Mouse (Mus musculus) limb, embryonic 11.5 days (tissue): ENCODE measurements around the gene Trmt5. TPM values are rescaled to one million over a fixed set of nuclear protein-coding genes. Genes with fewer than 3 reads are reported as not detected.

Experiments used
- ATAC-seq: fragments of 200-750 bp; cut with Nextera tagmentation; 2 replicates; pipeline ENCODE4 v1.8.0; 2017; ENCODE audit warnings: low read depth; ENCODE audit not compliant: insufficient number of reproducible peaks, low FRiP score, low TSS enrichment
- DNase-seq: peaks from one replicate; pipeline ENCODE4 v3.0.0-alpha.2; 2015; ENCODE audit warnings: low spot score
- H3K27ac ChIP-seq: fragments of 300-500 bp; sonication (generic); replicated peaks from 2 replicates; pipeline ENCODE4 v1.5.1; 2014; ENCODE audit warnings: low read depth, mild to moderate bottlenecking, low read length
- H3K27me3 ChIP-seq: fragments of 300-500 bp; sonication (generic); 2 replicates; pipeline ENCODE4 v1.6.1; 2014; ENCODE audit warnings: mild to moderate bottlenecking, low read length, mixed read lengths; ENCODE audit not compliant: control insufficient read depth, insufficient read depth
- H3K36me3 ChIP-seq: fragments of 300-500 bp; sonication (generic); 2 replicates; pipeline ENCODE4 v1.6.1; 2014; ENCODE audit warnings: mild to moderate bottlenecking, low read length, moderate library complexity, mixed read lengths; ENCODE audit not compliant: control insufficient read depth, insufficient read depth
- H3K4me1 ChIP-seq: fragments of 300-500 bp; sonication (generic); 2 replicates; pipeline ENCODE4 v1.6.1; 2014; ENCODE audit warnings: low read length, mixed read lengths; ENCODE audit not compliant: control insufficient read depth, insufficient read depth
- H3K4me2 ChIP-seq: fragments of 300-500 bp; sonication (generic); 2 replicates; pipeline ENCODE4 v1.6.1; 2014; ENCODE audit warnings: low read depth, mild to moderate bottlenecking, moderate library complexity; ENCODE audit not compliant: severe bottlenecking
- H3K4me3 ChIP-seq: fragments of 300-500 bp; sonication (generic); 2 replicates; pipeline ENCODE4 v1.5.1; 2014; ENCODE audit warnings: low read depth, low read length
- H3K9ac ChIP-seq: fragments of 300-500 bp; sonication (generic); 2 replicates; pipeline ENCODE4 v1.6.1; 2014; ENCODE audit warnings: mild to moderate bottlenecking, low read length
- H3K9me3 ChIP-seq: fragments of 300-500 bp; sonication (generic); 2 replicates; pipeline ENCODE4 v1.6.1; 2016; ENCODE audit warnings: low read length; ENCODE audit not compliant: control insufficient read depth
- WGBS: fragments of 180-500 bp; shearing (Covaris S2); extraction: QIAGEN DNeasy Blood & Tissue Kit; methylation state at CpG from one replicate; pipeline ENCODE4 v1.1.7; 2014; 5-methylcytosine and 5-hydroxymethylcytosine counted together
- polyA plus RNA-seq: library from polyadenylated mRNA; unstranded; fragments of >200 nt; fragmentation: Nextera tagmentation; extraction: Ambion mirVana; gene quantifications from 2 replicates; pipeline ENCODE4 v1.2.1, GENCODE M21; 2014

The Trmt5 gene
- polyA plus RNA-seq, 1 experiment from 2014 or later = 25.0 TPM

DNA sequence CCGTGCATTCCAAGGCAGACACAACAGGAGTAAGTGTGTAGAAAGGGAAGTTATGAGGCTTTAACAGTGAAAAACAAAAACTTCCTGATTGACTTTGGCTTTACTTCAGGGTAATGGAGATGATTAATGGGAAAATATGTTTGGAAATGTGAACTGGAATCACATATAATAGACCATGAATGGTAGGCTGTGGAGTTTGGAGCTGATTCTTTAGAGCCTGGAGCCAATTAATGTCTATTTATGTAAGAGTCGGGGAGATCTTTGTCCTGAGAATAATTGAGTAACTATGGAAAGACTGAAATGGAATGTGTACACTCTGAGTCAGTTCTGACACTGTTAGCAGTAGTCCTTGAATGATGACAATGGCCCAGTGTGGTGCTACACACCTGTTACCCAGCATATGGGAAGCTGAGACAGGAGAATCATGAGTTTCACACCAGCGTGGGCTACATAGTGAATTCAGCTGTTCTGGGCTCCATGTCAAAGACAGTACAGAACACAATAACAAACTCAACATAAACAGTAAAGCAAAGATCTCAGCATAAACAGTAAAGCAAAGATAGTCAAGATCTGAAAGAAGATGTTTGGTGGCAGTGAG, 21.0 kb downstream of the Trmt5 start:
- Histone ChIP-seq H3K9ac (no peak overlapping the region), H3K27ac (no peak overlapping the region), H3K9me3 (no peaks in the 10 kb centered on the region), H3K36me3 (no peaks in the 10 kb centered on the region), H3K4me1 (peaks cover 12% of the 10 kb centered on the region), H3K4me3 (no peak overlapping the region), H3K4me2 (no peak overlapping the region), H3K27me3 (no peaks in the 10 kb centered on the region)
- ATAC-seq (no peak), DNase-seq (no peak)
- 87% methylated on average over 3 of the region's 3 CpGs for WGBS

DNA sequence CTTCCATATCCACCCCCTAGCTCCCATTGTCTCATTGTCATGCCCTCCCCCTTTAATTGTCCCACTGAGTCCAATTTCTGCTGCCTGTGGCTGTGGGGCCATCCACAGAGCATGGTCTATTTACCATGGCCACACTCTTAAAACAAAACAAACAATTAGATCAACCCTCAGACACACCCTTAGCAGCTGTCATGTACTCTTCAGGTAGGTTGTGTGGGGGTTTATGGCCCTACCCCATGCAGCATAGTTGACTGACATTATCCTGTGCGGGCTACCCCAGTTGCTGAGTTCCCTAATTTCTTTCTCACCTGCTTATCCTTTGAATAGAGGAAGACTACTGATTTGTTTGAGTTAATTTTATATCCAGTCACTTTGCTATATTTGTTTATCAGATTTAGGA, 26.2 kb downstream of the Trmt5 start:
- H3K9ac ChIP-seq = no peak overlapping the region

DNA sequence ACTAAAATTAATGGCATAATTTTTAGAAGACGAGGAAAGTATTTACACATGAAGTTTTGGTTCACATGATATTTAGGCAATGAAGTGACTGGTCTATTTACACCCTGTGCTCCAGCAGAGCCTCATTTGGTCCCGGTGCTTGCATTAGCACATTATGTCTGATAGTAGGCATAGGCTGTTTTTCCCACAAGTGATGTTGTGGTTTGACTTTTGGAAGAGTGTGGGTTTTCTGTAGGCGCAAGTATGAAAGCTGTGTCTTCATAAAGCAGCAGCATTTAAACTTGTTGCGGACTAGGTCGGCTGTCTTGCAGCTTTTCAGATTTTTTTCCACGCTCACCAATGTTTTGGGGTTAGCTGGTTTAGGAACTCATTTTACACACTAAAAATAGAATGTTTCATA, 27.2 kb downstream of the Trmt5 start:
- no peaks in the 10 kb centered on the region for H3K36me3 ChIP-seq
- DNase-seq = no peak
- H3K27ac ChIP-seq = no peak overlapping the region
- H3K9ac ChIP-seq = no peak overlapping the region
- no peak overlapping the region for H3K4me2 ChIP-seq
- no peak for ATAC-seq
- WGBS = 96% methylated on average over 6 of the region's 6 CpGs
- no peaks in the 10 kb centered on the region for H3K4me1 ChIP-seq
- no peak overlapping the region for H3K4me3 ChIP-seq
- no peaks in the 10 kb centered on the region for H3K9me3 ChIP-seq
- no peaks in the 10 kb centered on the region for H3K27me3 ChIP-seq

More for the DNA sequence above, 26.2 kb downstream of the Trmt5 start:
- Histone ChIP-seq H3K27ac (no peak overlapping the region), H3K27me3 (no peaks in the 10 kb centered on the region), H3K9me3 (no peaks in the 10 kb centered on the region), H3K4me3 (no peak overlapping the region), H3K4me2 (no peak overlapping the region), H3K36me3 (no peaks in the 10 kb centered on the region), H3K4me1 (no peaks in the 10 kb centered on the region)
- WGBS = 94% methylated on average over 1 of the region's 1 CpGs
- no peak for DNase-seq
- no peak for ATAC-seq

DNA sequence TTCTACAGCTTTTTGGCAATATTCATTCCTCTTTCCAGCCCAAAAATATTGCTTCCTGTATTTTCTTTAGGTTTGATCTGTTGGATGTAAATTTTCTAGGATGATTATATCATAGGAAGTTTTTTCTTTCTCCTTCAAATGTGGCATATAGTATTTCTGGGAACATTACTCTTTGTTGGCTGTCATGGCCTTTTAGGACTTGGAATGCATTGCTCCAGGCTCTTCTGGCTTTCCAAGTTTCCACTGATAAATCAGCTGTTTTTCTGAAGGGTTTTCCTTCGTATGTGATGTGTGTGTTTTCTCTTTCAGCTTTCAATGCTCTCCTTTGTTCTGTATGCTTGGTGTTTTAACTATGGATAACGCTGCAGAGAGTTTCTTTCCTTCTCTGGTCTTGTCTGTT, 31.5 kb downstream of the Trmt5 start:
- Histone ChIP-seq H3K27ac (no peak overlapping the region), H3K9ac (no peak overlapping the region), H3K4me2 (no peak overlapping the region), H3K4me1 (no peaks in the 10 kb centered on the region), H3K9me3 (no peaks in the 10 kb centered on the region), H3K27me3 (no peaks in the 10 kb centered on the region), H3K4me3 (no peak overlapping the region), H3K36me3 (no peaks in the 10 kb centered on the region)
- DNase-seq (no peak), ATAC-seq (no peak)
- WGBS = 89% methylated on average over 2 of the region's 2 CpGs

DNA sequence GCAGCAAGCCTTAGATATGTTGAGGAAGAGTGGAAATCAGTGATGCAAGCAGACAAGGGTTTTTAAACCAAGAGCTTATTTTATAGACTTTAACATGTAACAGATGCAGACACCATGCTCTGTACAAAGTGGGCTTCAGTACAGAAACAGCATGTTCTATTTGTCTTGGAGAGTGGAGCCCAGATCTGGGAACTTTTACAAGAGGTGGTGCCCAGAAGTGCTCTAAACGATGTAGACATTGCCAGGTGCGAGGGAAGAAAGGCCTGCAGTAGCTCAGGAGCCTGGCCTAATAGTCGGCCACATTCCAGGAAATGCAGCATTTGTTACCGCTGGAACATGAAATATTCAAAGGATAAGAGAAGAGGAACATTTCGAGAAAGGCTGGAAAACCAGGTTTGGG, 40.8 kb downstream of the Trmt5 start:
- Histone ChIP-seq H3K4me2 (no peak overlapping the region), H3K27me3 (no peaks in the 10 kb centered on the region), H3K4me3 (no peak overlapping the region), H3K4me1 (no peaks in the 10 kb centered on the region), H3K36me3 (no peaks in the 10 kb centered on the region), H3K9ac (no peak overlapping the region), H3K9me3 (no peaks in the 10 kb centered on the region), H3K27ac (no peak overlapping the region)
- DNase-seq (no peak), ATAC-seq (no peak)
- WGBS = 53% methylated on average over 5 of the region's 5 CpGs

DNA sequence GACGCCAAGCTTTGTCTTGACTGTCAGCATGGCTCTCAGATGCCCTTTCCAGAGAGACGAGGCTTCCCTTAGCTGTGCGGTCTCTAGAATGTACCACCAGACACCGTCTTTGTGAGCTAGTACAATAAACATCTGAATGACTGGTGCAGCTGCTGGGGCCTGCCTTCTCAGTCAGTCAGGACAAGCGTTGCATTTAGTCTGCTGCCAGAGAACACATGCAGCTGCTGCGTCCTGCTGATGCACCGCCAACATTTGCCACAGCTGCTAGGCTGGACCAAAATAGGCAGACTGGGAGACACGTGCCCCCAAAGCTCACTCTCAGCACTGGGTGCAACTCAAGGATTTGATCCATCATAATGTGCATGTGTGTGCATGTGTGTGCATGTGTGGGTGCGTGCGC, 44.5 kb downstream of the Trmt5 start:
- H3K27me3 ChIP-seq = no peaks in the 10 kb centered on the region
- 65% methylated on average over 10 of the region's 10 CpGs for WGBS
- no peak overlapping the region for H3K9ac ChIP-seq
- no peak overlapping the region for H3K4me2 ChIP-seq
- H3K4me1 ChIP-seq = no peaks in the 10 kb centered on the region
- no peaks in the 10 kb centered on the region for H3K36me3 ChIP-seq
- DNase-seq (peak; percentile 33), ATAC-seq (no peak)
- no peak overlapping the region for H3K4me3 ChIP-seq
- H3K27ac ChIP-seq = no peak overlapping the region; the same call in 1 of the 2 replicates
- no peaks in the 10 kb centered on the region for H3K9me3 ChIP-seq

DNA sequence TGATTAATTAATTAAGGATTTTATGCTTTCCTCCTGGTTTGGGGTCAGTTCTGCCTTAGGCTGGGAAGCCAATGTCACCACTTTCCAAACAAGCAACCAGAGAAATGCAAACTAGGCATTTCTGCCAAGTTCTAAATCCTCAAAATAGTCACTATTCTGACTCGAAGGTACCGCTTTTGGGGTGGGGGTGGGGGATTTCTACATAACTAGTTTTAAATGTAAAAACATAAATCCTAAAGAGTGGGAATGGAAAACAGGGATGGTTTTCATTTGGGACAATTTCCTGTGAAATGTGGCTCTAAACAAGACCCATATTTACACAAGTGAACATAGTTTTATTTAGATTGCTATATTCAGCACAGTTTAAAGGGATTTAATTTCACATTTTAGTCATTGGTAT, 53.9 kb downstream of the Trmt5 start:
- H3K4me3 ChIP-seq = no peak overlapping the region
- no peaks in the 10 kb centered on the region for H3K36me3 ChIP-seq
- 39% methylated on average over 2 of the region's 2 CpGs for WGBS
- H3K4me1 ChIP-seq = no peaks in the 10 kb centered on the region
- no peak for DNase-seq
- H3K9ac ChIP-seq = no peak overlapping the region
- no peaks in the 10 kb centered on the region for H3K9me3 ChIP-seq
- H3K27me3 ChIP-seq = no peaks in the 10 kb centered on the region
- H3K27ac ChIP-seq = no peak overlapping the region
- no peak overlapping the region for H3K4me2 ChIP-seq
- peak; percentile 67; the same call in 1 of the 2 replicates for ATAC-seq

DNA sequence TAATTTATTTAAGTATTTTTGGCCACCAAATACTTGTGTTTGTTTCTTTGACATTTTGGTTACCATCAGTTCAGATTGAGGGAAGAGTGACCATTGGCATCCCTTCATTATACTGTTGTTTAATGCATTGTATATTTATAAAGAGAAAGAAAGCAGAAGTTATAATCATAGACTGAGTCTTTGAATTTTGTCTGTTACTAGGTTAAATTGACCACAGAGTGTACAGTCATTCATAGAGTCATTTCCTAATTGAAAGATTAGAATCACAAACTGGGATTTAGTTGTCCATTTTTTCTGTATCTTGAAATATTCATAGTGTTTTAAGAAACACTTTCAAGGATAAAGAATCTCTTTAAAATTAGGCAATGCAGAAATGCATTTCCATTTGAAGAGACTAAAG, 55.0 kb downstream of the Trmt5 start:
- DNase-seq = no peak
- H3K27ac ChIP-seq = no peak overlapping the region
- no peak for ATAC-seq
- no peak overlapping the region for H3K4me2 ChIP-seq
- H3K4me1 ChIP-seq = no peaks in the 10 kb centered on the region
- H3K36me3 ChIP-seq = no peaks in the 10 kb centered on the region
- H3K9me3 ChIP-seq = no peaks in the 10 kb centered on the region
- H3K9ac ChIP-seq = no peak overlapping the region
- no peaks in the 10 kb centered on the region for H3K27me3 ChIP-seq
- H3K4me3 ChIP-seq = no peak overlapping the region

DNA sequence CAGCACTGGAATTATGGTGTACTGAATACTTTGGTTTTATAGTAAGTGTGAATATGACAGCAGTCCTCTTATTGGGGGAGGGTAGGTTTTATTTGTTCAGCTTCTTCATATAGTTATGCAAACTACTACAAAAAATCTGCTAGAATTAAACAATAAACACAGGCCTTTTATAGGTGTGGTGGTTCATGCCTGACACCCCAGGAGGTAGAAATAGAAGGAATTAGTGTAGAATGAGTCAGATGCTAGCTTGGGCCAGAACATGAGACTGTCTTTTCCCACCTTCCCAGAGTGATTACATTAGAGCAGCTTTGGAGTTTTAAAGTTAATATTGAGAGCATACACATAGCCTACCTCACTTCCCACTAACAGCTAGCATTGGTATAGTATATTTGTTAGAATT, 56.3 kb downstream of the Trmt5 start:
- Histone ChIP-seq H3K27ac (no peak overlapping the region), H3K27me3 (no peaks in the 10 kb centered on the region), H3K4me1 (no peaks in the 10 kb centered on the region), H3K9me3 (no peaks in the 10 kb centered on the region), H3K9ac (no peak overlapping the region), H3K4me3 (no peak overlapping the region), H3K36me3 (no peaks in the 10 kb centered on the region), H3K4me2 (no peak overlapping the region)
- no peak for DNase-seq
- no peak for ATAC-seq
